Mouse (Mus musculus) lung, adult 2 months (tissue): ENCODE measurements around the gene Dtd1. TPM values are rescaled to one million over a fixed set of nuclear protein-coding genes. Genes with fewer than 3 reads are reported as not detected.

Source experiments
- DNase-seq: peaks from one replicate; pipeline ENCODE4 v3.0.0; 2022
- H3K4me1 ChIP-seq: fragments of 200-500 bp; 2 replicates; pipeline ENCODE4 v1.6.1; 2011; ENCODE audit warnings: low read length; ENCODE audit not compliant: control insufficient read depth, insufficient read depth
- H3K4me3 ChIP-seq: fragments of 200-500 bp; replicated peaks from 2 replicates; pipeline ENCODE3; 2011; ENCODE audit warnings: low read depth, mild to moderate bottlenecking, control low read depth, low read length; ENCODE audit errors: extremely low read depth
- CTCF ChIP-seq: fragments of 200-500 bp; IDR thresholded peaks from 2 replicates; pipeline ENCODE4 v1.5.1; 2011; ENCODE audit warnings: mild to moderate bottlenecking, low read length, control low read depth; ENCODE audit not compliant: insufficient read depth
- POLR2A ChIP-seq: fragments of 200-500 bp; IDR thresholded peaks from 2 replicates; pipeline ENCODE4 v1.6.1; 2011; ENCODE audit warnings: low read depth, mild to moderate bottlenecking, control low read depth, low read length, borderline replicate concordance; ENCODE audit errors: extremely low read depth
- WGBS: fragments of 180-500 bp; shearing (Covaris S2); methylation state at CpG from one replicate; pipeline ENCODE4 v1.1.7; 2018; 5-methylcytosine and 5-hydroxymethylcytosine counted together
- polyA plus RNA-seq: library from polyadenylated mRNA; depleted of rRNA; stranded (reverse); fragments of >200 nt; gene quantifications from 2 replicates; pipeline ENCODE4 v1.2.3, GENCODE M21; 2012

Dtd1 gene
- polyA plus RNA-seq, 1 experiment = 12.4 TPM

DNA sequence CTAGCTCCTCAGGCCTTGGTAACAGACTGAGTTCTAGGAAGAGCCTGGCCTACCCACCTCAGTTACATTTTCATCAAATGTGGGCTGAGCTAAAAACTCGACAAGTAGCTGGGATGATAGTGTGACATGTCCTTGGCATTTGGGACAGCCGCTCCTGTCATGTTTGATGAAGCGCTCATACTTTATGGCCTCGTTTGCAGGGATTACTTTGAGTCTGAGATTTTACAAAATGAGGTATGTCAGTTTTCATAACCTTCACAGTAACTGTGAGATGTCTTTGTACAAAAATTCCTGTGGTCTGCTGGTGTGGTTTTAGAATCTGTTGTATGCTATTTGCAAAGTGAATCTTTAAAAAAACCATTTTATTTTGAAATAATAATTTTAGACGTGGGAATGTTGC lies 72.7 kb downstream of the Dtd1 start:
- H3K4me3 ChIP-seq = no peak overlapping the region
- no peak for DNase-seq
- H3K4me1 ChIP-seq = no peaks in the 10 kb centered on the region
- TF ChIP-seq POLR2A = no peak
- no peak for TF ChIP-seq CTCF
- 77% methylated on average over 5 of the region's 5 CpGs for WGBS

DNA sequence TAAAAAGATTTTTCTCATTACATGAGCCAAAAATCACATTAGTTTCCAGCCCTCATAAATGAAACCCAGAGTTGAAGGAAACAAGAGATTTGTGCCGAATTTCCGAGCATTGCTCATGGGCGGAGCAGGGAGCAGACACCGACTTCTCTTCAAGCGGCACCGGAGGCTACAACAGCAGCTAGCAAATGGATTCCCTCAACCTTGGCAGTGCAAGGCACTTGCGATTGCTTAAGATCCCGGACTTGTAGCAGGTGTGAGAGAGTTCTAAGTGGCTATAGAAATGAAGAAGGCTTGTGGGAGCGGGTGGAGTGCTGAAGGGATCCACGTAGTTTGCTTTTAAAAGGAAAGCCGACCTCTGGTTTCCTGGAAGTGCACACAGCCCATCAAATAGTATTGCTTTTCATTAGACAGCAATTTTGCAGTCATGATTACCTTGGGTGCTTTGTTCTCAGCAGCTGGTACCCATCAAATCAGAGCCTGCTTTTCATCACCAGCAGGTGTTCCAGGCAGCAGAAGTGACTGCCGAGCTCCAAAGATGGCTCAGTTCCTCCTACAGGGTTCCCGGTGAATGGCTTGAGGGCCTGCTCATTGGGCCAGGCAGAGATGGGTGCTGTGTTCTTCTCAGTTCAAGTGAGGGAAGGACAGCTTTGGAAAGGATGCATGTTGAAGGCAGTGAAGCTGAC lies 77.0 kb downstream of the Dtd1 start:
- no peaks in the 10 kb centered on the region for H3K4me1 ChIP-seq
- peak; percentile 8 for DNase-seq
- 48% methylated on average over 13 of the region's 13 CpGs for WGBS
- no peak overlapping the region for H3K4me3 ChIP-seq
- TF ChIP-seq CTCF (no peak), POLR2A (no peak)

DNA sequence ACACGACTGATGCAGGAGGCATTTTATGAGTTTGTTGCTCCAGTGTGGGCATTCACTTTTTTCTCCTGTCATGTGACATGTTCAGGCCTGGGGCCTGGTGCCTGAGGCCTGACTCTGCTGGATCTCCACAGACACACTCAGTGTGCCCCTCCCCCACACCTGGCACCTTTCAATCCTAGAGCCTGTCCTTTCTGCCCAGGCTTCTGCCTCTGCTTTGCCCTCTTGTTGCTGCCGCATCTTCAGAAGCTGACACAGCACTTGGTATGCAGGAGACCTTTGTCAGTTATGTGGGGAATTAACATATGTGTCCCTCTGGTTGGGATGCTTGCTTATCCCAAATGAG lies 77.5 kb downstream of the Dtd1 start:
- H3K4me1 ChIP-seq = no peaks in the 10 kb centered on the region

GRCm38 (mm10) chr2:144678779-144679178 lies 79.1 kb downstream of the Dtd1 start:
- no peak for DNase-seq
- Histone ChIP-seq H3K4me1 (no peaks in the 10 kb centered on the region), H3K4me3 (no peak overlapping the region)
- no peak for TF ChIP-seq POLR2A
- no peak for TF ChIP-seq CTCF
- WGBS = 80% methylated on average over 6 of the region's 6 CpGs

More for the DNA sequence above, 77.5 kb downstream of the Dtd1 start:
- DNase-seq = no peak
- 66% methylated on average over 2 of the region's 2 CpGs for WGBS
- no peak for TF ChIP-seq POLR2A
- H3K4me3 ChIP-seq = no peak overlapping the region

DNA sequence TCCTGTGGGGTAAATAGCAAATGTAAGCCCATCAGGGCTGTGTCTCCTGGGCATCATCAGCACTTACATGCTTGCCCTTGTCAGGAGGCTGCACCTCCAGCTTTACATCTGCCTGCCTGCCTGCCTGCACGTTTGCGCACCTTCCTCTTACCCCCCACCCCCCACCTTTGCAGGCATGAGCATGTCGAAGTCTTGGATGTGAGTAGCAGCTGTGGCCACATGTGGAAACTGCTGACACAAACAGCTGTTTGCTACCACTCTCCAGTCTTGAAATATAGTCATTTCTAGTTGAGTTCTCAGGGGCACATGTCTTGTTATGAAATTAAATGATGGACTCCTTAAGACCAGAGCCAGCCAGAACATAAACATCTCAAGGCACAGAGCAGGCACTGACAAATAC lies 79.7 kb downstream of the Dtd1 start:
- H3K4me3 ChIP-seq = no peak overlapping the region
- no peak for DNase-seq
- H3K4me1 ChIP-seq = no peaks in the 10 kb centered on the region
- WGBS = 65% methylated on average over 3 of the region's 3 CpGs
- no peak for TF ChIP-seq POLR2A
- no peak for TF ChIP-seq CTCF

DNA sequence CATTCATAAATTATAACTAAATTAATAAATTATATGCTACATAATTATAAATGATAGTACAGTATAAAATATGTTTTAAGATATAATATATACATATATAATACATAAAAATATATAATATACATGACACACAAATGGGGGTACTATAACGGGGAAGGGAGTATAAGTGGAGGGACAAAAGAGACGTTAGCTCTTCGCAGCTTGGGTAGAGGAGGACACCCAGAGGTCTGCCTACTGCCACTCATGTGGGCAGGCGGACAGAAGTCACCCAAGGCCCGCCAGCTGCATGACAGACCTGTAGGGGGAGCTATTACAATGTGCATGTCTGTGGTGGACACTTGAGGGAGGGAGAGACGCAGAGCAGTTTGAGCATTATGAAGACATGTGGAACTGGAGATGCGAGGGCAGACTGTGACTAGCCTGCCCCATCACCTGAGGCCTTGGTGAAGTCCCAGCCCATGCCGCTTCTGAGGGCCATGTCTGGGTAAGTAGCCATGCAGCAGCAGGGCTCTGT lies 92.6 kb downstream of the Dtd1 start:
- H3K4me1 ChIP-seq = no peaks in the 10 kb centered on the region
- DNase-seq = peak; percentile 12
- H3K4me3 ChIP-seq = no peak overlapping the region
- TF ChIP-seq POLR2A (no peak), CTCF (peak; percentile 37; the same call in 1 of the 2 replicates)
- 78% methylated on average over 8 of the region's 8 CpGs for WGBS

DNA sequence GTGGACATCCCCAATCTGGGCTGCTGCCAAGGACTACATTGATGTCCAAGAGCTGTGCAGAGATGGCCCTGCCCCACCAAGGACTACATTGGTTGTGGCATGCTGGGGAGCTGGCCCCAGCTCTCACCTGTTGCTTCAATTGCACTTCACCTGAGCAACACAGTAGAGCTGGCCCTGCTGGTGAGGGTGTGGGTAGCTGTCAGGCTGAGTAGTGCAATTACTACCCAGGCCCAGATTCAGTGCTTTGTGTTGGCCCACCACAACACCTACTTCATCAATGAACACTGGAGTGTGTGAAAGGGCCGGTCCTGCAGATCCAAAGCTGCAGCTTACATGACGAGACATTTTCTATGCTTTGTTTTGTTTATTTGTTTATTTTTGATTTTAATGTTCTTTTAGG lies 93.1 kb downstream of the Dtd1 start:
- TF ChIP-seq CTCF (no peak), POLR2A (no peak)
- no peaks in the 10 kb centered on the region for H3K4me1 ChIP-seq
- DNase-seq = no peak
- WGBS = 95% methylated on average over 2 of the region's 2 CpGs
- H3K4me3 ChIP-seq = no peak overlapping the region

GRCm38 (mm10) chr2:144694923-144695322 lies 95.2 kb downstream of the Dtd1 start:
- DNase-seq = no peak
- 80% methylated on average over 2 of the region's 2 CpGs for WGBS
- no peak overlapping the region for H3K4me3 ChIP-seq
- H3K4me1 ChIP-seq = no peaks in the 10 kb centered on the region
- no peak for TF ChIP-seq CTCF
- TF ChIP-seq POLR2A = no peak

- no peak overlapping the region for H3K4me3 ChIP-seq
- TF ChIP-seq POLR2A = no peak
- no peak for TF ChIP-seq CTCF
- 91% methylated on average over 12 of the region's 12 CpGs for WGBS
- no peak for DNase-seq
- no peaks in the 10 kb centered on the region for H3K4me1 ChIP-seq
Measured at GRCm38 (mm10) chr2:144698046-144698445, 98.3 kb downstream of the Dtd1 start.

DNA sequence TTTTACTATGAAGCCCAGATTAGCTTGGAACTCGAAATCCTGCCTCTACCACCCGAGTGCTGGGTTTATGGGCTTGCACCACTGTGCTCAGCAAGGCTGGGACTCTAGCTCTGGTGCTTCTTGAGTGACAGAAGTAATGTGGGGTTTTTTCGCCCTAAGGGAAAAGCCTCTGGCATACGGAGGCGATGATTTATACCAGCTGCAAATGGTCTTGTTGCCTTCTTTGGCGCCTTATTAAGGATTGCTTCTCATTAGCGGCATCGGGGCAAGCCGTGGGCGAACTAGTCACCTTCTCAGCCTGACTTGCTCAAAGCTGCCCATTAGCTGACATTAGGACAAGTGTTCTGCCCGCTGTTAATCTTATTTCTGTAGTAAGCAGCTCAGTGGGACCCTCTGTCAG lies 100.9 kb downstream of the Dtd1 start:
- no peaks in the 10 kb centered on the region for H3K4me1 ChIP-seq
- no peak overlapping the region for H3K4me3 ChIP-seq
- TF ChIP-seq CTCF = no peak
- no peak for TF ChIP-seq POLR2A
- DNase-seq = no peak
- 84% methylated on average over 11 of the region's 11 CpGs for WGBS

DNA sequence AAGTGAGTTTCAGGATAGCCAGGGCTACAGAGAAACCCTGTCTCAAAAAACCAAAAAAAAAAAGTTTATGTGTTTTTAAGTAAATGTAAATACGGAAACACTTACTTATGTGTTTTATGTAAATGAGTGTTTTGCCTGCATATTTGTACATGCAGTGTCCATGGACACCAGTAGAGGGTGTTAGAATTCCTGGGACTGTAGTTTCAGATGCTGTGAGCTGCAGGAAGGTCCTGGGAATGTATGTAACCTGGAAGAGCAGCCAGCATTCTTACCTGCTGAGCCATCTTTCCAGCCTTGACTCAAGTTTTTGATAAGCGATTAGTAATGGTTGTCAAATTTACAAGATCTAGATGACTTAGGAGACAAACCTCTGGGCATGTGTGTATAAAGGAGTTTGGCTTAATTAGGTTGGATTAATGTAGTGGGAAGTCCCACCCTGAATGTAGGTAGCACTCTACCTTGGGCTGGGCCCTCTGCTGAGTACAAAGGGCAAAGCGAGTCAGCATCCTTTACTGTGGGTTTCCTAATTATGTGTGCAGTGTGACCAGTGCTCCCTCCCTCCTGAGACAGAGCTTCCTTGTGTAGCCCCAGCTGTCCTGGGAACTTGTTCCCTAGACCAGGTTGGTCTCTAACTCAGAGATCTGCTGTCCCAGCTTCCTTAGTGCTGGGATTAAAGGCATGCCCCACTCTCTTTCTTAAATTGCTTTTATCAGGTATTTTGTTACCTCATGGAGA lies 101.9 kb downstream of the Dtd1 start:
- Histone ChIP-seq H3K4me1 (no peaks in the 10 kb centered on the region), H3K4me3 (no peak overlapping the region)
- TF ChIP-seq POLR2A = no peak
- no peak for TF ChIP-seq CTCF
- DNase-seq = no peak
- WGBS = 94% methylated on average over 3 of the region's 3 CpGs
